Mouse (Mus musculus) kidney, postnatal 0 days (tissue): ENCODE results near the gene Alas2. TPM values are rescaled to one million over a fixed set of nuclear protein-coding genes. Genes with fewer than 3 reads are reported as not detected.

Source experiments
- ATAC-seq: fragments of 200-750 bp; cut with Nextera tagmentation; replicated peaks from 2 replicates; pipeline ENCODE4 v1.8.0; 2017; ENCODE audit warnings: low read depth, moderate number of reproducible peaks, moderate TSS enrichment, moderate library complexity; ENCODE audit not compliant: low FRiP score
- DNase-seq: peaks from one replicate; pipeline ENCODE4 v3.0.0-alpha.2; 2016; ENCODE audit warnings: low spot score
- H3K27ac ChIP-seq: fragments of 300-500 bp; sonication (generic); 2 replicates; pipeline ENCODE4 v1.5.1; 2014; ENCODE audit warnings: mild to moderate bottlenecking
- H3K27me3 ChIP-seq: fragments of 300-500 bp; sonication (generic); 2 replicates; pipeline ENCODE4 v1.6.1; 2014; ENCODE audit warnings: low read length, mixed read lengths; ENCODE audit not compliant: insufficient read depth
- H3K36me3 ChIP-seq: fragments of 300-500 bp; sonication (generic); 2 replicates; pipeline ENCODE4 v1.6.1; 2014; ENCODE audit warnings: low read length, mixed read lengths; ENCODE audit not compliant: insufficient read depth
- H3K4me1 ChIP-seq: fragments of 300-500 bp; sonication (generic); replicated peaks from 2 replicates; pipeline ENCODE4 v1.6.1; 2014; ENCODE audit warnings: antibody characterized with exemption, low read length, mixed read lengths; ENCODE audit not compliant: insufficient read depth
- H3K4me2 ChIP-seq: fragments of 300-500 bp; sonication (generic); 2 replicates; pipeline ENCODE4 v1.6.1; 2014; ENCODE audit warnings: mild to moderate bottlenecking, low read length, moderate library complexity, mixed read lengths
- H3K4me3 ChIP-seq: fragments of 300-500 bp; sonication (generic); replicated peaks from 2 replicates; pipeline ENCODE4 v1.5.1; 2014; ENCODE audit warnings: low read depth, low read length
- H3K9ac ChIP-seq: fragments of 300-500 bp; sonication (generic); 2 replicates; pipeline ENCODE4 v1.6.1; 2014; ENCODE audit warnings: low read depth, low read length
- H3K9me3 ChIP-seq: fragments of 300-500 bp; sonication (generic); replicated peaks from 2 replicates; pipeline ENCODE4 v1.6.1; 2016; ENCODE audit warnings: low read length, inconsistent platforms, mixed read lengths
- CTCF ChIP-seq: IDR thresholded peaks from 2 replicates; pipeline ENCODE4 v1.5.1; 2016; ENCODE audit warnings: antibody characterized with exemption, low read depth, mild to moderate bottlenecking, moderate library complexity
- WGBS: fragments of 180-500 bp; shearing (Covaris S2); extraction: QIAGEN DNeasy Blood & Tissue Kit; methylation state at CpG from one replicate; pipeline ENCODE4 v1.1.7; 2014; 5-methylcytosine and 5-hydroxymethylcytosine counted together
- polyA plus RNA-seq: library from polyadenylated mRNA; unstranded; fragments of >200 nt; fragmentation: Nextera tagmentation; extraction: Ambion mirVana; gene quantifications from 2 replicates; pipeline ENCODE4 v1.2.1, GENCODE M21; 2015

The Alas2 gene
- polyA plus RNA-seq, 1 experiment from 2014 or later: 12.6 TPM

- ATAC-seq (no peak), DNase-seq (no peak)
- Histone ChIP-seq H3K4me3 (no peak overlapping the region), H3K36me3 (no peaks in the 10 kb centered on the region), H3K4me2 (no peak overlapping the region), H3K27me3 (no peaks in the 10 kb centered on the region), H3K9ac (no peak overlapping the region), H3K27ac (no peak overlapping the region), H3K4me1 (no peaks in the 10 kb centered on the region), H3K9me3 (no peaks in the 10 kb centered on the region)
- no peak for TF ChIP-seq CTCF
- 82% methylated on average over 8 of the region's 8 CpGs for WGBS
These were observed 37.9 kb downstream of the Alas2 start for GRCm38 (mm10) chrX:150585116-150585515.

- H3K27ac ChIP-seq: peak within 1 kb of the TSS; percentile 82
- H3K4me2 ChIP-seq: peak within 1 kb of the TSS; percentile 58
- no peaks in the 10 kb centered on the region for H3K36me3 ChIP-seq
- DNase-seq: peak; percentile 87
- peak; percentile 92 for ATAC-seq
- peak within 1 kb of the TSS; percentile 65 for H3K9ac ChIP-seq
- no peaks in the 10 kb centered on the region for H3K4me1 ChIP-seq
- no peaks in the 10 kb centered on the region for H3K27me3 ChIP-seq
- H3K4me3 ChIP-seq: peak within 1 kb of the TSS; percentile 48
- WGBS: 24% methylated on average over 35 of the region's 35 CpGs
- TF ChIP-seq CTCF: peak; percentile 59
- H3K9me3 ChIP-seq: no peaks in the 10 kb centered on the region
These were observed 41.0 kb downstream of the Alas2 start, which contains the start of gene Pfkfb1 for GRCm38 (mm10) chrX:150588023-150588764. TSS of gene Pfkfb1 (plus strand) at chrX:150588229.

DNA sequence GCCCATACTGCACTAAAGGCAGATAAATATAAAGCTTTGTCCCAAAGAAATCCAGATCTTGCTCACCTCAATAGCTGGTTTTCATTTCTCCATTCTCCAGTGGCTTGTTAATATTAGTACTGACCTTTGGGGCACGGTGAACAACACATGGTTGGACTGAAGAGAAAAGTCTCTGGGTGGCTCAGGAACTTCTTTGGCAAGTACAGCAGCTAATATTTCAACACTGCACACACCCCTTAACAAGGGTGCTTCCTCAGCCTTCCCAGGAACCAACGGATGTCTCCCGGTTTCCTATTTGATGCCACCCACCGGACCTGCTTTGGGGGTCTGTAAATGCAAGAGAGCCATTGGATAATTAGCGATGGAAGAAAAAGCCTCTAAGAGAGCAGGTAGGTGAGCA lies 42.5 kb downstream of the Alas2 start, which contains the start of gene Apex2:
Apex2 (minus strand) TSS at position 173 of the 400 bp plus-strand sequence.
- Histone ChIP-seq H3K9ac (no peak within 1 kb of the TSS), H3K27ac (peak within 1 kb of the TSS; percentile 82; the same call in 1 of the 2 replicates)

DNA sequence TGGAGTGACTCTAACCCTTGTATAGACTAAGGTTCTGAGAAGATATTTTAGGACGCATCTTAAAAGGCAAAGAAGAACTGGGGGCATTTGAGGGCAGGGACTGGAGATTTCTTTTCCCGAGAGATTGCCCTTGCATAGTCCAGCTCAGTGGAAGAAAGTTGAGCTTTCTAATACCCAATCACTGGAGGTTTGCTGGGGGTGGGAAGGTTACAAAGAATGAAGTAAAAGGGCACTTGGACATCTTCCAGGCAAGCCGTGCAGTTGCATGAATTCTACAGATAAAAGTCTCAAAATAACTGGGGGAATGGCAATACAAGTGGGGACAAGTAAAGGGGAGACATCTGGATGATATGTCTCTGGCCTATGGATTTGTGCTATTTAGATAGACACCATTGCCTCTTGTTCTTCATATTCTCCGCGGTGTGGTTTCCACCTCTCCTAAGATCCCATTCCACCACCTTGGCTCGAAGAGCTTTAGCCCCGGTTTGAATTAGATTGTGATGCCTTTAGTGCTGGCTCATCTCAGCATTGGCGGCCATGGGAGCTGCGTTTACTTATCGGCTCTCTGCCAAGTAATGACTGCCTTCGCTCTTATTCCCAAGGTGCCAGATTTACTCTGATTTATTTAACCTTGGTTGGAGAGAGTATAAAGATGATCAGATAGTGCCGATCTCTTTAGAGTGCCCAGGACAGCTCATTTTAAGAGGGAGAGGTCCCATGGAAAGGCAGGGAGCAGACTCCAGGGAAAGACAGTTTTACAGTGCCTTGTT lies 46.3 kb downstream of the Alas2 start:
- no peak overlapping the region for H3K4me3 ChIP-seq
- no peak for TF ChIP-seq CTCF
- DNase-seq: no peak
- H3K27me3 ChIP-seq: no peaks in the 10 kb centered on the region
- no peaks in the 10 kb centered on the region for H3K9me3 ChIP-seq
- no peaks in the 10 kb centered on the region for H3K36me3 ChIP-seq
- H3K4me2 ChIP-seq: no peak overlapping the region
- no peak overlapping the region for H3K9ac ChIP-seq
- ATAC-seq: no peak
- H3K4me1 ChIP-seq: no peaks in the 10 kb centered on the region
- no peak overlapping the region for H3K27ac ChIP-seq
- WGBS: 77% methylated on average over 12 of the region's 12 CpGs

More for the DNA sequence above, 42.5 kb downstream of the Alas2 start, which contains the start of gene Apex2:
- Histone ChIP-seq H3K9me3 (no peaks in the 10 kb centered on the region), H3K4me1 (no peaks in the 10 kb centered on the region), H3K4me2 (peak within 1 kb of the TSS; percentile 58), H3K36me3 (no peaks in the 10 kb centered on the region), H3K27me3 (no peaks in the 10 kb centered on the region), H3K4me3 (peak within 1 kb of the TSS; percentile 48; the same call in 1 of the 2 replicates)
- DNase-seq: no peak
- no peak for TF ChIP-seq CTCF
- ATAC-seq: no peak
- WGBS: 76% methylated on average over 5 of the region's 5 CpGs

- ATAC-seq (no peak), DNase-seq (no peak)
- Histone ChIP-seq H3K4me2 (no peak overlapping the region), H3K36me3 (no peaks in the 10 kb centered on the region), H3K4me1 (no peaks in the 10 kb centered on the region), H3K4me3 (no peak overlapping the region), H3K9ac (no peak overlapping the region), H3K27ac (no peak overlapping the region), H3K9me3 (no peaks in the 10 kb centered on the region), H3K27me3 (no peaks in the 10 kb centered on the region)
- WGBS: 96% methylated on average over 3 of the region's 3 CpGs
- no peak for TF ChIP-seq CTCF
These were observed 47.0 kb downstream of the Alas2 start for GRCm38 (mm10) chrX:150594176-150594575.

- Histone ChIP-seq H3K9me3 (no peaks in the 10 kb centered on the region), H3K27me3 (no peaks in the 10 kb centered on the region), H3K9ac (no peak overlapping the region), H3K4me1 (no peaks in the 10 kb centered on the region), H3K4me3 (no peak overlapping the region), H3K27ac (no peak overlapping the region), H3K4me2 (no peak overlapping the region), H3K36me3 (no peaks in the 10 kb centered on the region)
- no peak for TF ChIP-seq CTCF
- DNase-seq (no peak), ATAC-seq (no peak)
- WGBS: 80% methylated on average over 9 of the region's 9 CpGs
These were observed 48.0 kb downstream of the Alas2 start for GRCm38 (mm10) chrX:150595016-150595760.
